Comparison of ENCODE assay signal across 8 mouse cellular contexts in the genomic region with DNA sequence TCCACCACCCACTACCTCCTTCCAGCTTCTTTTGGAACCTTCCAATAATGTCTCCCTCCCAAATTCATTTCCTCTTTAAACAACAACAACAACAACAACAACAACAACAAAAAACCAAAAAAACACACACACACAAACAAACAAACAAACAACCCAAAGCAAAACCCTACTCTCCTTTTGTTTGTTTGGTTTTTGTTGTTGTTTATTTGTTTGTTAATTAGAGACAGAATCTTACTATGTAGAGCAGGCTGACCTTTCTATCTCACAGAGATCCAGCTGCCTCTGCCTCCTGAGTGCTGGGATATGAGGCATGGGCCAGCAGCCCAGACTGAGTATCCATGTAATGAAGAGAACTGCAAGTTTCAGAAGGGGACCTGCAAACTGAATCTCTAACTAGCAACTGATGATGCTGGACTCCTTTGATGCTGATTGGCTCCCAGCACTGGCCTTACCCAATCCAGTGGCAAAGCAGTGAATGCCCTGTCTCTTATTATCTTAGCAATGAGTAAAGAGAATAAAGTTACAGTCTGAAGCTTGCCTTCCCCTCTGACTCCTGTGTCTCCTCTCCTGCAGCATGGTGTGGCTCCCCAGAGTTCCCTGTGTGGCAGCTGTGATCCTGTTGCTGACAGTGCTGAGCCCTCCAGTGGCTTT. TPM values are rescaled to one million over a fixed set of nuclear protein-coding genes. Genes with fewer than 3 reads are reported as not detected.
DNase-seq lines count a peak whose midpoint lies in the region; ATAC-seq and TF ChIP-seq lines count a peak whose summit lies in the region.

H2-Eb1 (plus strand) TSS at position 488 of the 651 bp plus-strand sequence.

- intact Hi-C loops in heart, postnatal 36 days (cut with DNase I) = no loop called here

- H3K4me3 ChIP-seq in forebrain, embryonic 15.5 days = no peak within 1 kb of the TSS
- peak within 1 kb of the TSS; percentile 58 for H3K4me3 ChIP-seq in lung, adult 2 months (replicated peaks; ENCODE audit: extremely low read depth, low read depth, low read length)
- no peak within 1 kb of the TSS for H3K4me3 ChIP-seq in neural tube, embryonic 15.5 days (replicated peaks)

- no peak for TF ChIP-seq CTCF in lung, adult 2 months (IDR thresholded peaks at IDR 0.05; ENCODE audit: insufficient read depth, low read length)

- H3K9me3 ChIP-seq in forebrain, embryonic 15.5 days = no peaks in the 10 kb centered on the region
- H3K9me3 ChIP-seq in neural tube, embryonic 15.5 days (replicated peaks) = no peaks in the 10 kb centered on the region

- ATAC-seq in forebrain, embryonic 15.5 days (replicated peaks) = peak; percentile 85
- ATAC-seq in neural tube, embryonic 15.5 days (ENCODE audit: low FRiP score) = peak; percentile 83

- H3K4me1 ChIP-seq in forebrain, embryonic 15.5 days = peaks cover 4% of the 10 kb centered on the region; the same call in 1 of the 2 replicates
- H3K4me1 ChIP-seq in lung, adult 2 months (ENCODE audit: control insufficient read depth, insufficient read depth, low read length) = no peaks in the 10 kb centered on the region; the same call in 1 of the 2 replicates
- H3K4me1 ChIP-seq in neural tube, embryonic 15.5 days = peaks cover 5% of the 10 kb centered on the region

- no peak within 1 kb of the TSS for H3K4me2 ChIP-seq in forebrain, embryonic 15.5 days (replicated peaks)
- no peak within 1 kb of the TSS for H3K4me2 ChIP-seq in neural tube, embryonic 15.5 days

- no peak within 1 kb of the TSS for H3K9ac ChIP-seq in forebrain, embryonic 15.5 days (replicated peaks)
- H3K9ac ChIP-seq in neural tube, embryonic 15.5 days (replicated peaks) = no peak within 1 kb of the TSS

- no peak within 1 kb of the TSS for H3K27ac ChIP-seq in forebrain, embryonic 15.5 days (replicated peaks)
- H3K27ac ChIP-seq in neural tube, embryonic 15.5 days (replicated peaks) = no peak within 1 kb of the TSS

- no peaks in the 10 kb centered on the region for H3K27me3 ChIP-seq in forebrain, embryonic 15.5 days
- H3K27me3 ChIP-seq in neural tube, embryonic 15.5 days (replicated peaks) = no peaks in the 10 kb centered on the region

- peak; percentile 83; the same call in 1 of the 2 replicates for TF ChIP-seq POLR2A in lung, adult 2 months (IDR thresholded peaks at IDR 0.05; ENCODE audit: borderline replicate concordance, extremely low read depth, low read depth, low read length)

- no peaks in the 10 kb centered on the region for H3K36me3 ChIP-seq in forebrain, embryonic 15.5 days
- no peaks in the 10 kb centered on the region for H3K36me3 ChIP-seq in neural tube, embryonic 15.5 days

- DNase-seq in CD4-positive, CD25-positive, alpha-beta regulatory T cell, adult 2 months (ENCODE audit: low read depth, low spot score) = peak; percentile 92
- peak; percentile 78 for DNase-seq in brain, embryonic 18.5 days (ENCODE audit: low read depth, low spot score)
- peak; percentile 77 to 81 for DNase-seq in heart, postnatal 36 days
- DNase-seq in layer of hippocampus, adult 11-12 months (ENCODE audit: low spot score) = peak; percentile 95
- peak; percentile 80 for DNase-seq in lung, adult 2 months
- peak; percentile 82 for DNase-seq in testis, postnatal 14 days (ENCODE audit: low spot score)

RNA-seq across cellular contexts. Expression of gene H2-Eb1, which starts in this region (rescaled TPM):
- 1.1 and 1.6 TPM in 2 replicates for polyA plus RNA-seq in forebrain, embryonic 15.5 days (2015; fragmentation: Nextera tagmentation; extraction: Ambion mirVana)
- 10 to 100 TPM; 20.6 to 43.5 TPM for total RNA-seq in heart, postnatal 36 days (2021)
- 256 and 285 TPM in 2 replicates for polyA plus RNA-seq in lung, adult 2 months (2012; rRNA removed)
- 4.0 and 55.6 TPM in 2 replicates for polyA plus RNA-seq in neural tube, embryonic 15.5 days (2015; fragmentation: Nextera tagmentation; extraction: Ambion mirVana)
